Mouse (Mus musculus): ENCODE measurements around the gene Rasal3. TPM values are rescaled to one million over a fixed set of nuclear protein-coding genes. Genes with fewer than 3 reads are reported as not detected.

Rasal3 gene
- polyA plus RNA-seq, 1 experiment: 157 TPM

GRCm38 (mm10) chr17:32358192-32358942 is 45.0 kb downstream of the Rasal3 start:
- H3K4me1 ChIP-seq (ENCODE audit: control insufficient read depth, insufficient read depth, insufficient read length): peaks cover 2% of the 10 kb centered on the region; the same call in 1 of the 2 replicates
- no peak for TF ChIP-seq POLR2A (IDR thresholded peaks at IDR 0.05; ENCODE audit: low read depth, low read length)
- no peak for DNase-seq (ENCODE audit: low read depth in 1 of 2, low spot score in 2 of 2)
- H3K27me3 ChIP-seq (ENCODE audit: control insufficient read depth, insufficient read depth, low read length): no peaks in the 10 kb centered on the region
- 94% methylated on average over 7 of the region's 7 CpGs for WGBS
- peaks cover 50% of the 10 kb centered on the region for H3K36me3 ChIP-seq (ENCODE audit: control insufficient read depth, insufficient read depth, low read length)
- no peak overlapping the region for H3K4me3 ChIP-seq (ENCODE audit: extremely low read depth, insufficient read depth, insufficient read length)
- H3K27ac ChIP-seq (ENCODE audit: insufficient read depth, low read length): no peak overlapping the region

GRCm38 (mm10) chr17:32356766-32357760 is 46.3 kb downstream of the Rasal3 start:
- Histone ChIP-seq H3K36me3 (ENCODE audit: control insufficient read depth, insufficient read depth, low read length) (peaks cover 50% of the 10 kb centered on the region), H3K27ac (ENCODE audit: insufficient read depth, low read length) (no peak overlapping the region), H3K4me3 (ENCODE audit: extremely low read depth, insufficient read depth, insufficient read length) (no peak overlapping the region), H3K27me3 (ENCODE audit: control insufficient read depth, insufficient read depth, low read length) (no peaks in the 10 kb centered on the region), H3K4me1 (ENCODE audit: control insufficient read depth, insufficient read depth, insufficient read length) (no peaks in the 10 kb centered on the region)
- TF ChIP-seq POLR2A (IDR thresholded peaks at IDR 0.05; ENCODE audit: low read depth, low read length) (no peak), CTCF (IDR thresholded peaks at IDR 0.05; ENCODE audit: extremely low read depth, insufficient read depth, insufficient read length, insufficient replicate concordance) (no peak)
- no peak for DNase-seq (ENCODE audit: low read depth in 1 of 2, low spot score in 2 of 2)
- WGBS: 95% methylated on average over 24 of the region's 24 CpGs

GRCm38 (mm10) chr17:32356281-32356680 is 47.1 kb downstream of the Rasal3 start:
- Histone ChIP-seq H3K27ac (ENCODE audit: insufficient read depth, low read length) (no peak overlapping the region), H3K4me3 (ENCODE audit: extremely low read depth, insufficient read depth, insufficient read length) (no peak overlapping the region), H3K4me1 (ENCODE audit: control insufficient read depth, insufficient read depth, insufficient read length) (no peaks in the 10 kb centered on the region), H3K27me3 (ENCODE audit: control insufficient read depth, insufficient read depth, low read length) (no peaks in the 10 kb centered on the region), H3K36me3 (ENCODE audit: control insufficient read depth, insufficient read depth, low read length) (peaks cover 47% of the 10 kb centered on the region)
- no peak for TF ChIP-seq CTCF (IDR thresholded peaks at IDR 0.05; ENCODE audit: extremely low read depth, insufficient read depth, insufficient read length, insufficient replicate concordance)
- TF ChIP-seq POLR2A (IDR thresholded peaks at IDR 0.05; ENCODE audit: low read depth, low read length): no peak
- 91% methylated on average over 9 of the region's 9 CpGs for WGBS
- DNase-seq (ENCODE audit: low read depth in 1 of 2, low spot score in 2 of 2): no peak

GRCm38 (mm10) chr17:32355031-32355430 is 48.4 kb downstream of the Rasal3 start:
- Histone ChIP-seq H3K36me3 (ENCODE audit: control insufficient read depth, insufficient read depth, low read length) (peaks cover 41% of the 10 kb centered on the region), H3K27me3 (ENCODE audit: control insufficient read depth, insufficient read depth, low read length) (no peaks in the 10 kb centered on the region), H3K4me1 (ENCODE audit: control insufficient read depth, insufficient read depth, insufficient read length) (no peaks in the 10 kb centered on the region), H3K27ac (ENCODE audit: insufficient read depth, low read length) (no peak overlapping the region), H3K4me3 (ENCODE audit: extremely low read depth, insufficient read depth, insufficient read length) (no peak overlapping the region)
- DNase-seq (ENCODE audit: low read depth in 1 of 2, low spot score in 2 of 2): no peak
- TF ChIP-seq POLR2A (IDR thresholded peaks at IDR 0.05; ENCODE audit: low read depth, low read length) (no peak), CTCF (IDR thresholded peaks at IDR 0.05; ENCODE audit: extremely low read depth, insufficient read depth, insufficient read length, insufficient replicate concordance) (no peak)
- 97% methylated on average over 6 of the region's 6 CpGs for WGBS

- H3K4me1 ChIP-seq (ENCODE audit: control insufficient read depth, insufficient read depth, insufficient read length): peaks cover 3% of the 10 kb centered on the region; the same call in 1 of the 2 replicates
- H3K27me3 ChIP-seq (ENCODE audit: control insufficient read depth, insufficient read depth, low read length): no peaks in the 10 kb centered on the region
- H3K27ac ChIP-seq (ENCODE audit: insufficient read depth, low read length): no peak overlapping the region
- peaks cover 33% of the 10 kb centered on the region for H3K36me3 ChIP-seq (ENCODE audit: control insufficient read depth, insufficient read depth, low read length)
- no peak for DNase-seq (ENCODE audit: low read depth in 1 of 2, low spot score in 2 of 2)
- H3K4me3 ChIP-seq (ENCODE audit: extremely low read depth, insufficient read depth, insufficient read length): no peak overlapping the region
- 89% methylated on average over 5 of the region's 5 CpGs for WGBS
- no peak for TF ChIP-seq POLR2A (IDR thresholded peaks at IDR 0.05; ENCODE audit: low read depth, low read length)
Observed at GRCm38 (mm10) chr17:32354211-32354610, 49.2 kb downstream of the Rasal3 start.

GRCm38 (mm10) chr17:32353696-32354095 is 49.7 kb downstream of the Rasal3 start:
- Histone ChIP-seq H3K4me3 (ENCODE audit: extremely low read depth, insufficient read depth, insufficient read length) (no peak overlapping the region), H3K27me3 (ENCODE audit: control insufficient read depth, insufficient read depth, low read length) (no peaks in the 10 kb centered on the region), H3K4me1 (ENCODE audit: control insufficient read depth, insufficient read depth, insufficient read length) (peaks cover 5% of the 10 kb centered on the region; the same call in 1 of the 2 replicates), H3K36me3 (ENCODE audit: control insufficient read depth, insufficient read depth, low read length) (peaks cover 29% of the 10 kb centered on the region), H3K27ac (ENCODE audit: insufficient read depth, low read length) (no peak overlapping the region)
- WGBS: 77% methylated on average over 4 of the region's 4 CpGs
- TF ChIP-seq POLR2A (IDR thresholded peaks at IDR 0.05; ENCODE audit: low read depth, low read length) (no peak), CTCF (IDR thresholded peaks at IDR 0.05; ENCODE audit: extremely low read depth, insufficient read depth, insufficient read length, insufficient replicate concordance) (no peak)
- DNase-seq (ENCODE audit: low read depth in 1 of 2, low spot score in 2 of 2): no peak
